Mouse (Mus musculus) cerebellum, adult 2 months (tissue): ENCODE data around the gene Slc7a5. TPM values are rescaled to one million over a fixed set of nuclear protein-coding genes. Genes with fewer than 3 reads are reported as not detected.

Experiments
- DNase-seq, 2 experiments: peaks; one replicate each; pipeline ENCODE4 v3.0.0; 2021
- H3K27ac ChIP-seq: fragments of 200-500 bp; 2 replicates; pipeline ENCODE4 v1.5.1; 2012; ENCODE audit warnings: low read length, control low read depth, inconsistent platforms; ENCODE audit not compliant: insufficient read depth
- H3K27me3 ChIP-seq: fragments of 200-500 bp; 2 replicates; pipeline ENCODE4 v1.6.1; 2012; ENCODE audit warnings: inconsistent platforms, mild to moderate bottlenecking, low read length, moderate library complexity; ENCODE audit not compliant: control insufficient read depth, insufficient read depth
- H3K4me1 ChIP-seq: fragments of 200-500 bp; 2 replicates; pipeline ENCODE4 v1.6.1; 2011; ENCODE audit warnings: low read length; ENCODE audit not compliant: control insufficient read depth, insufficient read depth
- H3K4me3 ChIP-seq: fragments of 200-500 bp; replicated peaks from 2 replicates; pipeline ENCODE3; 2011; ENCODE audit warnings: mild to moderate bottlenecking, low read depth, low read length, control low read depth; ENCODE audit not compliant: insufficient read depth
- CTCF ChIP-seq: fragments of 200-500 bp; IDR thresholded peaks from 2 replicates; pipeline ENCODE4 v1.5.1; 2011; ENCODE audit warnings: low read depth, mild to moderate bottlenecking, control low read depth, low read length, moderate library complexity, borderline replicate concordance; ENCODE audit not compliant: insufficient read depth
- POLR2A ChIP-seq: fragments of 200-500 bp; IDR thresholded peaks from 2 replicates; pipeline ENCODE4 v1.6.1; 2011; ENCODE audit warnings: low read length, control low read depth, borderline replicate concordance; ENCODE audit not compliant: insufficient read depth
- WGBS: fragments of 180-500 bp; shearing (Covaris S2); methylation state at CpG from one replicate; pipeline ENCODE4 v1.1.7; 2018; 5-methylcytosine and 5-hydroxymethylcytosine counted together
- polyA plus RNA-seq: library from polyadenylated mRNA; depleted of rRNA; stranded (reverse); fragments of >200 nt; gene quantifications from 2 replicates; pipeline ENCODE4 v1.2.3, GENCODE M21; 2012

Slc7a5 gene
- polyA plus RNA-seq, 1 experiment, result 70.7 TPM

GRCm38 (mm10) chr8:121909663-121910062 is 2.2 kb upstream of the Slc7a5 start:
- peak; percentile 75 to 84 for DNase-seq
- TF ChIP-seq POLR2A (no peak), CTCF (peak; percentile 64; the same call in 1 of the 2 replicates)
- Histone ChIP-seq H3K4me3 (no peak overlapping the region), H3K4me1 (peaks cover 11% of the 10 kb centered on the region), H3K27me3 (no peaks in the 10 kb centered on the region), H3K27ac (no peak overlapping the region)
- 5% methylated on average over 6 of the region's 6 CpGs for WGBS

GRCm38 (mm10) chr8:121909148-121909541 is 1.7 kb upstream of the Slc7a5 start:
- DNase-seq, result no peak
- 72% methylated on average over 8 of the region's 8 CpGs for WGBS
- TF ChIP-seq CTCF, result no peak
- no peak for TF ChIP-seq POLR2A
- Histone ChIP-seq H3K4me3 (no peak overlapping the region), H3K27ac (no peak overlapping the region), H3K27me3 (no peaks in the 10 kb centered on the region), H3K4me1 (peaks cover 16% of the 10 kb centered on the region)

GRCm38 (mm10) chr8:121908378-121909147 is 1.1 kb upstream of the Slc7a5 start:
- DNase-seq, result no peak

GRCm38 (mm10) chr8:121906542-121907512 is 667 bp downstream of the Slc7a5 start:
- WGBS, result under 1% methylated on average over 72 of the region's 72 CpGs
- H3K27me3 ChIP-seq, result no peaks in the 10 kb centered on the region
- no peak for TF ChIP-seq CTCF
- TF ChIP-seq POLR2A, result 0 out of 2 replicates have a peak, but pooled peaks have one; percentile 4
- H3K4me3 ChIP-seq, result peak overlapping the region; percentile 65
- H3K4me1 ChIP-seq, result peaks cover 32% of the 10 kb centered on the region
- DNase-seq, result peak; percentile 46 to 53
- 0 out of 2 replicates have a peak overlapping the region, but pooled peaks have one; percentile 32 for H3K27ac ChIP-seq

More at GRCm38 (mm10) chr8:121908378-121909147, 1.1 kb upstream of the Slc7a5 start:
- Histone ChIP-seq H3K4me1 (peaks cover 21% of the 10 kb centered on the region), H3K4me3 (no peak overlapping the region), H3K27ac (no peak overlapping the region), H3K27me3 (no peaks in the 10 kb centered on the region)
- whole genome bisulfite sequencing, result 53% methylated on average over 8 of the region's 8 CpGs
- TF ChIP-seq POLR2A, result no peak
- TF ChIP-seq CTCF, result no peak

- TF ChIP-seq CTCF, result no peak
- no peak for TF ChIP-seq POLR2A
- Histone ChIP-seq H3K27ac (no peak overlapping the region), H3K4me1 (peaks cover 41% of the 10 kb centered on the region), H3K27me3 (no peaks in the 10 kb centered on the region), H3K4me3 (peak overlapping the region; percentile 65)
- 9% methylated on average over 5 of the region's 5 CpGs for WGBS
- DNase-seq, result no peak
Measured at GRCm38 (mm10) chr8:121905864-121906263, 1.6 kb downstream of the Slc7a5 start.

- TF ChIP-seq CTCF, result no peak
- TF ChIP-seq POLR2A, result no peak
- H3K27ac ChIP-seq, result no peak overlapping the region
- peak in 1 of 2 experiments; percentile 51 for DNase-seq
- H3K4me3 ChIP-seq, result peak overlapping the region; percentile 65
- H3K27me3 ChIP-seq, result no peaks in the 10 kb centered on the region
- H3K4me1 ChIP-seq, result peaks cover 41% of the 10 kb centered on the region
- WGBS, result 9% methylated on average over 1 of the region's 1 CpGs
Measured at GRCm38 (mm10) chr8:121905420-121905819, 2.1 kb downstream of the Slc7a5 start.

GRCm38 (mm10) chr8:121904999-121905398 is 2.5 kb downstream of the Slc7a5 start:
- Histone ChIP-seq H3K4me1 (peaks cover 41% of the 10 kb centered on the region), H3K27me3 (no peaks in the 10 kb centered on the region), H3K4me3 (peak overlapping the region; percentile 65), H3K27ac (no peak overlapping the region)
- no peak for TF ChIP-seq CTCF
- no peak for TF ChIP-seq POLR2A
- no peak for DNase-seq
- WGBS, result 66% methylated on average over 9 of the region's 9 CpGs
